Mouse (Mus musculus): ENCODE data around the gene Rrbp1. TPM values are rescaled to one million over a fixed set of nuclear protein-coding genes. Genes with fewer than 3 reads are reported as not detected.

The Rrbp1 gene
- polyA plus RNA-seq, 1 experiment from 2014 or later = 130 TPM

DNA sequence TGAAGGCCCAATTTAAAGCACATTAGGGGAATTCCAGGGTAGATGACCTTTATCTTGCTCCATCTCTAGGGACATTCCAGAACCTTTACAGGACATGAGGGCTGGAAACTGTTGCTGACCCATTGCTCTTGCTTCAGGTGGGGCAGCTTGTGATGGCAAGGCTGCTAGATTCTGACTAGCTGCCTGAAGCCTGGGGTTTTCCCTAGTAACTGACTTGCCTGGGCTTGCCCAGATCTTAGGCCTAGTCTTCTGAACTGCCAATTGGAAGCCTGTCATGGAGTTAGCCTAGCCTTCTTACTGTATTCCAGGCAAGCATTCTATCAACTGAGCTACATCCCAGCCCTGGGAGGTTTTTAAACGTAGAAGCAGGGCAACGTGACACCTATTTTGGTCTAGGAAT is 101.8 kb downstream of the Rrbp1 start:
- Histone ChIP-seq H3K4me2 (no peak overlapping the region), H3K9me3 (no peaks in the 10 kb centered on the region), H3K27ac (no peak overlapping the region), H3K36me3 (no peaks in the 10 kb centered on the region), H3K27me3 (replicated peaks) (no peaks in the 10 kb centered on the region), H3K4me1 (0 out of 2 replicates have a peak, but pooled peaks cover 3% of the 10 kb centered on the region), H3K9ac (no peak overlapping the region), H3K4me3 (replicated peaks) (no peak overlapping the region)
- WGBS = 84% methylated on average over 2 of the region's 2 CpGs
- no peak for ATAC-seq (ENCODE audit: insufficient read depth, low FRiP score, low read depth)

- no peak overlapping the region for H3K4me2 ChIP-seq
- ATAC-seq (ENCODE audit: insufficient read depth, low FRiP score, low read depth) = no peak
- WGBS = 75% methylated on average over 5 of the region's 5 CpGs
- H3K9me3 ChIP-seq = no peaks in the 10 kb centered on the region
- no peak overlapping the region for H3K4me3 ChIP-seq (replicated peaks)
- H3K36me3 ChIP-seq = no peaks in the 10 kb centered on the region
- H3K4me1 ChIP-seq = no peaks in the 10 kb centered on the region
- H3K27ac ChIP-seq = no peak overlapping the region
- H3K27me3 ChIP-seq (replicated peaks) = no peaks in the 10 kb centered on the region
- H3K9ac ChIP-seq = no peak overlapping the region
Observed at GRCm38 (mm10) chr2:143904896-143905295, 106.2 kb downstream of the Rrbp1 start.

GRCm38 (mm10) chr2:143903376-143904045 is 107.6 kb downstream of the Rrbp1 start:
- WGBS = 45% methylated on average over 9 of the region's 9 CpGs
- ATAC-seq (ENCODE audit: insufficient read depth, low FRiP score, low read depth) = no peak
- Histone ChIP-seq H3K27ac (peak overlapping the region; percentile 55), H3K9ac (no peak overlapping the region), H3K4me2 (no peak overlapping the region), H3K36me3 (no peaks in the 10 kb centered on the region), H3K27me3 (replicated peaks) (no peaks in the 10 kb centered on the region), H3K4me3 (replicated peaks) (no peak overlapping the region), H3K9me3 (no peaks in the 10 kb centered on the region), H3K4me1 (no peaks in the 10 kb centered on the region)

- no peaks in the 10 kb centered on the region for H3K4me1 ChIP-seq
- no peaks in the 10 kb centered on the region for H3K9me3 ChIP-seq
- no peak overlapping the region for H3K27ac ChIP-seq
- H3K36me3 ChIP-seq = no peaks in the 10 kb centered on the region
- H3K4me3 ChIP-seq (replicated peaks) = no peak overlapping the region
- 60% methylated on average over 5 of the region's 5 CpGs for WGBS
- H3K27me3 ChIP-seq (replicated peaks) = no peaks in the 10 kb centered on the region
- H3K9ac ChIP-seq = no peak overlapping the region
- H3K4me2 ChIP-seq = no peak overlapping the region
- ATAC-seq (ENCODE audit: insufficient read depth, low FRiP score, low read depth) = no peak
Observed at GRCm38 (mm10) chr2:143900821-143901351, 110.2 kb downstream of the Rrbp1 start.

DNA sequence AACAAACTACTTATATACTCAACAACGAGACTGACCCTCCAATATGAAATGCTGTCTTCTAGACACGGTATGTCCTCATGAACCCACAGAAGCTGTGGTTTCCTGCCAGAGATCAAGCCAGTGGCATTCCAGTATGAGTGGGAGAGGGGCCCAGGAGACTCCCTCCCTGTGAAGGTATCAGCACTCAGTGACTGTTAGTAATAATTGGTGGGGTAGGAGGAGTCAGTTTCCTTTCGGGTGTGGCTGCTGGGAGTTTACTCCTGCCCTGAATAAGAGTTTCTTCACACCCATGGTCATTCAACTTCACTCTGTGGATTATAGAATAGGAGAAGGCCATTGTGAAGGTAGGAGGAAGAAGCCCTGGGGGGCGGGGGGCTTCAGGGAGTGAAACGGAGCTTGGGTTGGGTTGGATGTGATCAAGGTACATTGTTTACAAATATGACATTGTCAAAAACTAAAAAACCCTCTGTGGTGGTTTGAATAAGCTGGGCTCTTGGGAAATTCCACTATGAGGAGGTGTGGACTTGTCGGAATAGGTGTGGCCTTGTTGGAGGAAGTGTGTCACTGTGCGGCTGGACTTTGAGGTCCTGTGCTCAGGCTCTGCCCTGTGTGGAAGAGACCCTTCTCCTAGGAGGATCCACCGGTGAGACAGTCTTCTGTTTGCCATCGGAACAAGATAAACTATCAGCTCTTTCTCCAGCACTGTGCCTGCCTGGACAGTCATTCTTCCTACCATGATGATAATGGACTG is 111.4 kb downstream of the Rrbp1 start:
- no peak overlapping the region for H3K4me2 ChIP-seq
- H3K27ac ChIP-seq = no peak overlapping the region

More for the DNA sequence above, 111.4 kb downstream of the Rrbp1 start:
- no peak for ATAC-seq (ENCODE audit: insufficient read depth, low FRiP score, low read depth)
- no peaks in the 10 kb centered on the region for H3K9me3 ChIP-seq
- H3K36me3 ChIP-seq = no peaks in the 10 kb centered on the region
- 83% methylated on average over 9 of the region's 9 CpGs for WGBS
- H3K9ac ChIP-seq = no peak overlapping the region
- H3K4me3 ChIP-seq (replicated peaks) = no peak overlapping the region
- H3K27me3 ChIP-seq (replicated peaks) = no peaks in the 10 kb centered on the region
- H3K4me1 ChIP-seq = no peaks in the 10 kb centered on the region

Other genes with a start within 250 kb of the Rrbp1 start
- 2.1 and 3.1 TPM in 2 replicates for gene Bfsp1, start 148.1 kb downstream of the Rrbp1 start, polyA plus RNA-seq (2015; fragmentation: Nextera tagmentation; extraction: Ambion mirVana)
- gene Dstn, start 95.9 kb downstream of the Rrbp1 start, polyA plus RNA-seq (2015; fragmentation: Nextera tagmentation; extraction: Ambion mirVana) = 732 and 736 TPM in 2 replicates
- 0.33 and 0.59 TPM in 2 replicates for gene Banf2, start 21.8 kb upstream of the Rrbp1 start, polyA plus RNA-seq (2015; fragmentation: Nextera tagmentation; extraction: Ambion mirVana)

All from stomach, embryonic 15.5 days (tissue).